Mouse (Mus musculus) brain, embryonic 14.5 days (tissue): ENCODE measurements around the gene Xndc1.

ENCODE experiments used
- CTCF ChIP-seq: fragments of 200-500 bp; IDR thresholded peaks from 2 replicates; pipeline ENCODE4 v1.5.1; 2012; ENCODE audit warnings: inconsistent platforms, mild to moderate bottlenecking, moderate library complexity, borderline replicate concordance; ENCODE audit not compliant: insufficient read depth, insufficient read length; ENCODE audit errors: extremely low read depth
- POLR2A ChIP-seq: fragments of 200-500 bp; IDR thresholded peaks from 2 replicates; pipeline ENCODE4 v1.6.1; 2012; ENCODE audit warnings: mild to moderate bottlenecking, inconsistent platforms, borderline replicate concordance; ENCODE audit not compliant: poor library complexity, insufficient read depth, insufficient read length, severe bottlenecking; ENCODE audit errors: extremely low read depth

GRCm38 (mm10) chr7:102076714-102077296, 11.5 kb downstream of the Xndc1 start:
- TF ChIP-seq CTCF, result peak; percentile 57; the same call in 1 of the 2 replicates
- TF ChIP-seq POLR2A, result no peak
